Mouse (Mus musculus): ENCODE results near the gene Il27ra. TPM values are rescaled to one million over a fixed set of nuclear protein-coding genes. Genes with fewer than 3 reads are reported as not detected.
A peak's percentile ranks its signal among the peaks of the same experiment; 100 is the strongest.

Il27ra gene
- polyA plus RNA-seq (2014; fragmentation: Nextera tagmentation; extraction: Ambion mirVana): 0.20 and 0.27 TPM in 2 replicates

DNA sequence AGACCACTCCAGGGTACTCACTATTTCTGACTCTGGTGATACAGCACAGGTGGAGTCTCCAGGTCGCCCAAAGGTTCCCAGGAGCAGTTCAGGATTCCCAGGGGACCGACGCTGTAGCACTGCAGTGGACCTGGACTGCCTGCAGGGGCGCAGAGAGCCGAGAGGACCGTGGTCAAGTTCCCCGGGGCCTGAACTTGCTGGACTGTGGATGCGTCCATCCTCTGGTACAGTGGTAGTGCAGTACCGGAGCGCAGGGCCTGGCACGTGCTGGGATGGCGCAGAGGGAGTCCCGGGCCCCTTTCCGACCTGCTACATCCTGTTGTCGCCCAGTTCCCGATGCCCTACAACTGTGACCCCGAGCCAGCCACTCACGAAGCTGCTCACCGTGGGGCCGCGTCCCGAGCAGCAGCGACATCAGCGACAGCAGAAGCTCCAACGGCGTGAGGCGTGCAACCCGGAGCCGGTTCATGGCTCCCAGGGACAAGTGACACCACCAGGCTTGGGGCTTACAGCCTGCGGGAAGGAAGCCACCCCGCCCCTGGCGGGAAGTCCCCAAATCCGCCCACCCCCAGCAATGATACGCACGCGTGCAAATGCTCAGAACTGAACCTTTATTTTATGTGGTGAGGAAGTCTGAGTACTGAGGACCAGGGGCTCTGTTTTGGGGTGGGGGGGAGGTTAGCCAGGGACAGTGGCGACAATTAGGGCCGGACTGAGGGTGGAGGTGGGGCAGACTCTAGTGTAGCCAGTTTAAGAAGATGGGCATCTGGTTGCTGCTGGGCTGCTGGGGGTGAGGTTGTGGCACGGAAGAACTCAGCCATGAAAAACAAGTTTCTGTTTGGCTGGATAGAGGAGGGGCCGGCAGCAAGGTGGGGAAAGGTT lies at the start of gene Il27ra:
Gene Il27ra (minus strand): TSS at position 524 of the 882 bp plus-strand sequence.
- no peak within 1 kb of the TSS for H3K27ac ChIP-seq (replicated peaks; ENCODE audit: low read depth, low read length)
- 5% methylated on average over 40 of the region's 40 CpGs for WGBS
- H3K9me3 ChIP-seq (ENCODE audit: control insufficient read depth, low read length): no peaks in the 10 kb centered on the region
- H3K36me3 ChIP-seq (ENCODE audit: control insufficient read depth, insufficient read depth, low read length): no peaks in the 10 kb centered on the region; the same call in 1 of the 2 replicates
- H3K27me3 ChIP-seq (ENCODE audit: control insufficient read depth, insufficient read depth, low read length): peaks cover 45% of the 10 kb centered on the region
- DNase-seq (ENCODE audit: low spot score) (peak; percentile 81), ATAC-seq (ENCODE audit: insufficient number of reproducible peaks, low FRiP score, low TSS enrichment, low read depth) (peak; percentile 52; the same call in 1 of the 2 replicates)
- peaks cover 7% of the 10 kb centered on the region; the same call in 1 of the 2 replicates for H3K4me1 ChIP-seq (ENCODE audit: control insufficient read depth, insufficient read depth, low read length)
- H3K4me2 ChIP-seq (ENCODE audit: low read depth, severe bottlenecking): peak within 1 kb of the TSS; percentile 74
- peak within 1 kb of the TSS; percentile 47; the same call in 1 of the 2 replicates for H3K9ac ChIP-seq (ENCODE audit: low read length)
- peak within 1 kb of the TSS; percentile 26 for H3K4me3 ChIP-seq (ENCODE audit: low read depth, low read length)

DNA sequence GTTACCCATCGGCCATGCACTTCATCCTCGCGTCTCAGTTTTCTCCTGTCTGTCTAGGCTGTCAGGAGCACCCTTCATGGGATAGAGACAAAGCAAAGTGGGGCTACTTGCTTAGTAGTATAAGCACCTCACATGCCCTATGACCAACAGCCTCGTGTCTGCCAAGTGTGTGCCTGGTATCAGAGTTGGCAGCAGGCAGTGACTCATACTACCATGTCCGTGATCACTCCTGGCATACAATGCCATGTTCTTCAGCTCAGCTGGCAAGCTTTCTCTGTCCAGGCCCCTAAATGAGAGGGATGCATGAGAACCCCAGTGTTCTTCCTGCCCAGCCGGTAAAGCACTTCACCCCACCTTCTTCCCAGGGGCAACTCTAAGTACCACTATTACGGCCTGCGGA lies 48.2 kb upstream of the Il27ra start:
- peaks cover 31% of the 10 kb centered on the region for H3K36me3 ChIP-seq (ENCODE audit: control insufficient read depth, insufficient read depth, low read length)
- ATAC-seq (ENCODE audit: insufficient number of reproducible peaks, low FRiP score, low TSS enrichment, low read depth) (no peak), DNase-seq (ENCODE audit: low spot score) (no peak)
- H3K9me3 ChIP-seq (ENCODE audit: control insufficient read depth, low read length): no peaks in the 10 kb centered on the region
- H3K27ac ChIP-seq (replicated peaks; ENCODE audit: low read depth, low read length): no peak overlapping the region
- WGBS: 92% methylated on average over 8 of the region's 8 CpGs
- H3K4me2 ChIP-seq (ENCODE audit: low read depth, severe bottlenecking): no peak overlapping the region
- H3K27me3 ChIP-seq (ENCODE audit: control insufficient read depth, insufficient read depth, low read length): no peaks in the 10 kb centered on the region
- H3K4me3 ChIP-seq (ENCODE audit: low read depth, low read length): no peak overlapping the region
- no peak overlapping the region for H3K9ac ChIP-seq (ENCODE audit: low read length)
- H3K4me1 ChIP-seq (ENCODE audit: control insufficient read depth, insufficient read depth, low read length): no peaks in the 10 kb centered on the region

DNA sequence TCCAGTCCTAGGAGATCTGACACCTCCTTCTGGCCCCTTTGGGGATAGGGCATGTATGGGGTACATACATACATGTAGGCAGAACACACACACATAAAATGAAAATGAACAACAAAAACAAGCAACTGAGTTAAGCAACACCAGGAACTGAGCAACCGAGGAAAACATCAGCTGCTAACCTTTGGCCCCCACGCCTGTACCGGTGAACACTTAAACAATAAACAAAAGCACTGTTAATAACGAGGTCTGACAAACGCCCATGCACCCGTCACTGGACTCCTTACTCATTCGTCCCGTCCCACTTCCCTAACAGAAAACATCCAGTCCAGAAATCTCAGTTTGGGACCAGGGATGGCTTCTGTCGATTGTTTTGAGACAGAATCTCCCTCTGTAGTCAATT lies 46.9 kb upstream of the Il27ra start:
- no peak overlapping the region for H3K4me3 ChIP-seq (ENCODE audit: low read depth, low read length)
- H3K9me3 ChIP-seq (ENCODE audit: control insufficient read depth, low read length): no peaks in the 10 kb centered on the region
- no peak overlapping the region for H3K9ac ChIP-seq (ENCODE audit: low read length)
- DNase-seq (ENCODE audit: low spot score) (no peak), ATAC-seq (ENCODE audit: insufficient number of reproducible peaks, low FRiP score, low TSS enrichment, low read depth) (no peak)
- no peak overlapping the region for H3K27ac ChIP-seq (replicated peaks; ENCODE audit: low read depth, low read length)
- H3K36me3 ChIP-seq (ENCODE audit: control insufficient read depth, insufficient read depth, low read length): peaks cover 27% of the 10 kb centered on the region
- H3K27me3 ChIP-seq (ENCODE audit: control insufficient read depth, insufficient read depth, low read length): no peaks in the 10 kb centered on the region
- no peak overlapping the region for H3K4me2 ChIP-seq (ENCODE audit: low read depth, severe bottlenecking)
- WGBS: 74% methylated on average over 9 of the region's 9 CpGs
- peaks cover 3% of the 10 kb centered on the region; the same call in 1 of the 2 replicates for H3K4me1 ChIP-seq (ENCODE audit: control insufficient read depth, insufficient read depth, low read length)

DNA sequence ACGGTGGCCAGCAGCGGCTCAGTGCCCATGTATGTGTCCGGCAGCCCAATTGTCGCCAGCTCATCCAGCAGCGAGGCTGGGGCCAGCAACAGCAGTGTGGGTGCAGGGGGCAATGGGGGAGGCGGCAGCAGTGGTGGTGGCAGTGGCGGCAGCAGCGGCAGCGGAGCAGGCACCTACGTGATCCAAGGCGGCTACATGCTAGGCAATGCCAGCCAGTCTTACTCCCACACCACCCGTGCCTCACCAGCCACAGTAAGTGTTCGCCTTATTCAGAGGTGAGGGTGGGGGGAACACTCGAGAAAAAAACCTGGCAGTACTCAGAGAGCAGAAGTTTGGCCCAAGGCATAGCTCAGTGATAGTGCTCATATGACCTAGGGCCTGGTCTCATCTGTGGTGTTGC lies 45.4 kb upstream of the Il27ra start:
- DNase-seq (ENCODE audit: low spot score) (no peak), ATAC-seq (ENCODE audit: insufficient number of reproducible peaks, low FRiP score, low TSS enrichment, low read depth) (no peak)
- Histone ChIP-seq H3K4me1 (ENCODE audit: control insufficient read depth, insufficient read depth, low read length) (peaks cover 8% of the 10 kb centered on the region), H3K27me3 (ENCODE audit: control insufficient read depth, insufficient read depth, low read length) (no peaks in the 10 kb centered on the region), H3K9me3 (ENCODE audit: control insufficient read depth, low read length) (no peaks in the 10 kb centered on the region), H3K27ac (replicated peaks; ENCODE audit: low read depth, low read length) (no peak overlapping the region), H3K9ac (ENCODE audit: low read length) (no peak overlapping the region), H3K36me3 (ENCODE audit: control insufficient read depth, insufficient read depth, low read length) (peaks cover 27% of the 10 kb centered on the region), H3K4me2 (ENCODE audit: low read depth, severe bottlenecking) (no peak overlapping the region), H3K4me3 (ENCODE audit: low read depth, low read length) (no peak overlapping the region)
- WGBS: 95% methylated on average over 14 of the region's 14 CpGs

DNA sequence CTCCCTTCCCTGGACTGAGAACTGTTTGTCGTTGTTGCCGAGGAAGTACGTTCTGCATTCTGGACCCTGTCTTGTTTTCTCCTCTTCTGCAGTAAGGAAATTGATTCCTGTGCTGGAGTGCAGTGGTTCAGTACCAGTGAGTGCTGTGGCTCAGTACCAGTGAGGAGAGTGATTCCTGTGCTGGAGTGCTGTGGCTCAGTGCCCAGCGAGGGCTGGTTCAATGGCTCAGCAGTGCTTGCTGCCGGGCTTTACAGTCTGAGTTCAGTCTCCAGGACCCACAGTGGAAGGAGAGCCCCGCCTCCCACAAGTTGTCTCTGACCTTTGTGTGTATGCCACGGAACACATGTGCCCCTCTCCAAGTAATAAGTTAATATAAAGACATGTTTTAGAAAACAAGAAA lies 44.8 kb upstream of the Il27ra start:
- H3K9ac ChIP-seq (ENCODE audit: low read length): no peak overlapping the region
- 88% methylated on average over 7 of the region's 7 CpGs for WGBS
- peaks cover 8% of the 10 kb centered on the region for H3K4me1 ChIP-seq (ENCODE audit: control insufficient read depth, insufficient read depth, low read length)
- no peak overlapping the region for H3K4me3 ChIP-seq (ENCODE audit: low read depth, low read length)
- ATAC-seq (ENCODE audit: insufficient number of reproducible peaks, low FRiP score, low TSS enrichment, low read depth) (no peak), DNase-seq (ENCODE audit: low spot score) (no peak)
- H3K27ac ChIP-seq (replicated peaks; ENCODE audit: low read depth, low read length): no peak overlapping the region
- no peaks in the 10 kb centered on the region for H3K27me3 ChIP-seq (ENCODE audit: control insufficient read depth, insufficient read depth, low read length)
- peaks cover 27% of the 10 kb centered on the region for H3K36me3 ChIP-seq (ENCODE audit: control insufficient read depth, insufficient read depth, low read length)
- no peaks in the 10 kb centered on the region for H3K9me3 ChIP-seq (ENCODE audit: control insufficient read depth, low read length)
- H3K4me2 ChIP-seq (ENCODE audit: low read depth, severe bottlenecking): no peak overlapping the region

DNA sequence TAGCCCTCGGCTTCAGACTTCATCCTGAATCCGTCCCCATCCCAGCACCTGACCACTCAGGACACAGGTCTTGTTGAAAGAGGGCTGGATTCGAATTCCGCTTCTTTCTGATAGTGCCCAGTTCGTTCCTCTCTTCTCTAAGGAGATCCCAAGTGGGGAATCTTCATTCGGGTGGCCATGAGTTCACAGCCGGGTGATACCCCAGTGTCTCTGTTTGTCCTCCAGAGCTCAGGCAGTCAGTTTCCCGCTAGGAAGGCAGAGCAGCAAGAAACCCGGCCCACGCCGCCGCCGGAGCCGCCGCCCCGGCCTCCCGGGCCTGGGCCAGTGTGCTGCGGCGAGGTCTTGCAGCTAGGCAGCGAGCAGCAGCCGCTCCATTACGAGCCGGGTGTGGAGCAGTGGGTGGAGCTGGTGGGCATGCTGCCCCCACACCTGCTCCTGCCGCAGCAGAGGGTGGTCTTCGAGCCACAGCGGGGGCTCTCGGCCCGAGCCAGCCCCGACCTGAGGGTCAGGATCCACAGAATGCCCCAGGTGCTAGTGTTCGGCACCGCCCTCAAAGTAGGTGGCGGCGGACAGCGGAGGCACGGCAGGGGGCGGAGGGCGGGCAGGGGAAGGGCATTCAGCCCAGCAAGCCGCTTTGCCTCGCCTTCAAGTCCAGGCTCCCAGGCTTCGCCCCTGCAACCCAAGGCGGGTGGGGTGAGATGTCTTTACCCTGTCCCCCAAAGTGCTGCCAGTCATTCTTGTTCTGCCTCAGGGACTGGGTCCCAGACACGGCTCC lies 42.1 kb upstream of the Il27ra start:
- no peaks in the 10 kb centered on the region for H3K9me3 ChIP-seq (ENCODE audit: control insufficient read depth, low read length)
- H3K27ac ChIP-seq (replicated peaks; ENCODE audit: low read depth, low read length): no peak overlapping the region
- DNase-seq (ENCODE audit: low spot score) (no peak), ATAC-seq (ENCODE audit: insufficient number of reproducible peaks, low FRiP score, low TSS enrichment, low read depth) (no peak)
- H3K4me3 ChIP-seq (ENCODE audit: low read depth, low read length): no peak overlapping the region
- peak overlapping the region; percentile 15; the same call in 1 of the 2 replicates for H3K4me2 ChIP-seq (ENCODE audit: low read depth, severe bottlenecking)
- peaks cover 8% of the 10 kb centered on the region for H3K4me1 ChIP-seq (ENCODE audit: control insufficient read depth, insufficient read depth, low read length)
- H3K27me3 ChIP-seq (ENCODE audit: control insufficient read depth, insufficient read depth, low read length): no peaks in the 10 kb centered on the region
- no peak overlapping the region for H3K9ac ChIP-seq (ENCODE audit: low read length)
- H3K36me3 ChIP-seq (ENCODE audit: control insufficient read depth, insufficient read depth, low read length): peaks cover 34% of the 10 kb centered on the region
- whole genome bisulfite sequencing: 35% methylated on average over 42 of the region's 42 CpGs

DNA sequence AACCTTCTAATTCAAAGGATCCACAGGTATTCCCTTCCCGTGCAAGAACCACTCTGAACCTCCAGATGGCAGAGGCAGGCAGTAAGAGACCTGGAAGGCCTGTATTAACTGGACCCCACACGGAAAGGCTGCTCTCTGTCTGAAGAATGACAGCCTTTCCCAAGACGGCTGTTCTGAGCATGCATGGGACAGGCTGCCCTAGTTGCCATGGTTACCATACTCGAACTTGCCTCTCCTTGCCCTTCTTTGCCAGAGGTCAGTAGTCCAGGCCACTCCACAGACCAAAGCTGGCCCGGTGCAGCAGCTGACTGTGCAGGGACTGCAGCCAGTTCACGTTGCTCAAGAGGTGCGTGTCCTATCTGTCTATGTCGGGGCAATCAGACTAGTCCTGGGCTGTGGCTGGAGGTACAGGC lies 41.4 kb upstream of the Il27ra start:
- H3K4me3 ChIP-seq (ENCODE audit: low read depth, low read length): no peak overlapping the region
- H3K4me1 ChIP-seq (ENCODE audit: control insufficient read depth, insufficient read depth, low read length): peaks cover 8% of the 10 kb centered on the region
- H3K27ac ChIP-seq (replicated peaks; ENCODE audit: low read depth, low read length): no peak overlapping the region
- no peaks in the 10 kb centered on the region for H3K27me3 ChIP-seq (ENCODE audit: control insufficient read depth, insufficient read depth, low read length)
- H3K36me3 ChIP-seq (ENCODE audit: control insufficient read depth, insufficient read depth, low read length): peaks cover 34% of the 10 kb centered on the region
- WGBS: 23% methylated on average over 8 of the region's 8 CpGs
- ATAC-seq (ENCODE audit: insufficient number of reproducible peaks, low FRiP score, low TSS enrichment, low read depth) (no peak), DNase-seq (ENCODE audit: low spot score) (no peak)
- H3K4me2 ChIP-seq (ENCODE audit: low read depth, severe bottlenecking): no peak overlapping the region
- no peak overlapping the region for H3K9ac ChIP-seq (ENCODE audit: low read length)
- no peaks in the 10 kb centered on the region for H3K9me3 ChIP-seq (ENCODE audit: control insufficient read depth, low read length)

DNA sequence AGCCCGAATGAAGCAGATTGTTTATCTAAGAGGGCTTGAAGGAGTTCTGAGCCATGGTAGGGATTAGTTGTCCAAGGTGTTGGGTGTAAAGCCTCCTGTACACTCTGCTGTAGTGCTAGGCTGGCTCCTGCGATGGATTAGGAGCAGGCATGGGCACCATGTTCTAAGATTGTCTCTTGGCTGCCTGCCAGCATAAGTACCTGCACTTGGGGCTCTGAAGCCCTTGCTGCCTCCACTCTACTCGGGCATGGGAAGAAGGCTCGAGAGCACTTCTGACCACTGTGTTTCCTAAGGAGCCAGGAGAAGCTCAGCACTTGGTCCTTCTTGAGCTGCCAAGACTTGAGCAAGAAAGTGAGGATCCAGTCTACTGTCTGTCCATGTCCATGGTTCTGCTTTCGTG lies 36.8 kb upstream of the Il27ra start:
- DNase-seq (ENCODE audit: low spot score): no peak

More for the DNA sequence above, 36.8 kb upstream of the Il27ra start:
- H3K4me1 ChIP-seq (ENCODE audit: control insufficient read depth, insufficient read depth, low read length): peaks cover 5% of the 10 kb centered on the region; the same call in 1 of the 2 replicates
- H3K9me3 ChIP-seq (ENCODE audit: control insufficient read depth, low read length): no peaks in the 10 kb centered on the region
- no peak overlapping the region for H3K9ac ChIP-seq (ENCODE audit: low read length)
- H3K4me3 ChIP-seq (ENCODE audit: low read depth, low read length): no peak overlapping the region
- 82% methylated on average over 5 of the region's 5 CpGs for WGBS
- H3K27ac ChIP-seq (replicated peaks; ENCODE audit: low read depth, low read length): no peak overlapping the region
- no peak for ATAC-seq (ENCODE audit: insufficient number of reproducible peaks, low FRiP score, low TSS enrichment, low read depth)
- H3K36me3 ChIP-seq (ENCODE audit: control insufficient read depth, insufficient read depth, low read length): peaks cover 23% of the 10 kb centered on the region
- no peaks in the 10 kb centered on the region for H3K27me3 ChIP-seq (ENCODE audit: control insufficient read depth, insufficient read depth, low read length)
- H3K4me2 ChIP-seq (ENCODE audit: low read depth, severe bottlenecking): no peak overlapping the region
